Mouse (Mus musculus): ENCODE results near the gene Itgb6.

DNA sequence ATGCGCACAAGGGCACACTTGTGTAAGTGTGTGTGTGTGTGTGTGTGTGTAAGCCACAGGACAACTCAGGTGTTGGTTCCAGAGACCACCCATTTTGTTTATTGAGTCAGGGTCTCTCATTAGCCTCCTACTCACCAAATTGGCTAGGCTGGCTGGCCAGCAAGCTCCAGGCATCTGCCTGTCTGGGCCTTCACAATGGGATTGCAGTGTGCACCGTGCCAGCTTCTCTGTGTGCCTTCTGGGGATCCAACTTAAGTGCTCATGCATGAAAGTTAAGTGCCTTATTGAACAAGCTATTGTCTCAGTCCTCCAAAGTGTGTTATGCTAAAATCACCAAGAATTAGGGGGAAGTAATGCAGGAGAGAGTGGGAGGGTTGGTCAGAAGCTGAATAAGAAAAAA, 92.1 kb downstream of the Itgb6 start:
- TF ChIP-seq CTCF (IDR thresholded peaks at IDR 0.05; ENCODE audit: control insufficient read depth, insufficient read depth, insufficient replicate concordance, low read depth, low read length), result no peak
- TF ChIP-seq POLR2A (IDR thresholded peaks at IDR 0.05; ENCODE audit: control insufficient read depth, low read depth, low read length), result no peak
